Mouse (Mus musculus) intestine, embryonic 14.5 days (tissue): ENCODE measurements around the gene Mrpl43. TPM values are rescaled to one million over a fixed set of nuclear protein-coding genes. Genes with fewer than 3 reads are reported as not detected.
A peak's percentile ranks its signal among the peaks of the same experiment; 100 is the strongest.

Source experiments
- ATAC-seq: fragments of 200-750 bp; cut with Nextera tagmentation; replicated peaks from 2 replicates; pipeline ENCODE4 v1.8.0; 2017; ENCODE audit warnings: low read depth, moderate number of reproducible peaks, moderate TSS enrichment, moderate library complexity; ENCODE audit not compliant: low FRiP score, low TSS enrichment
- DNase-seq: peaks from one replicate; pipeline ENCODE4 v3.0.0-alpha.2; 2018; ENCODE audit warnings: low spot score
- H3K27ac ChIP-seq: fragments of 300-500 bp; sonication (generic); 2 replicates; pipeline ENCODE4 v1.5.1; 2014; ENCODE audit warnings: low read depth, mild to moderate bottlenecking, control low read depth
- H3K27me3 ChIP-seq: fragments of 300-500 bp; sonication (generic); replicated peaks from 2 replicates; pipeline ENCODE4 v1.6.1; 2014; ENCODE audit warnings: low read length, control low read depth; ENCODE audit not compliant: control insufficient read depth, insufficient read depth
- H3K36me3 ChIP-seq: fragments of 300-500 bp; sonication (generic); 2 replicates; pipeline ENCODE4 v1.6.1; 2014; ENCODE audit warnings: low read length, control low read depth; ENCODE audit not compliant: control insufficient read depth, insufficient read depth
- H3K4me1 ChIP-seq: fragments of 300-500 bp; sonication (generic); replicated peaks from 2 replicates; pipeline ENCODE4 v1.6.1; 2014; ENCODE audit warnings: low read length, control low read depth, mixed read lengths; ENCODE audit not compliant: control insufficient read depth, insufficient read depth
- H3K4me2 ChIP-seq: fragments of 300-500 bp; sonication (generic); 2 replicates; pipeline ENCODE4 v1.6.1; 2014; ENCODE audit warnings: low read length
- H3K4me3 ChIP-seq: fragments of 300-500 bp; sonication (generic); 2 replicates; pipeline ENCODE4 v1.5.1; 2014; ENCODE audit warnings: low read depth, low read length, control low read depth, mixed read lengths
- H3K9ac ChIP-seq: fragments of 300-500 bp; sonication (generic); 2 replicates; pipeline ENCODE4 v1.6.1; 2014; ENCODE audit warnings: mild to moderate bottlenecking, low read length
- H3K9me3 ChIP-seq: fragments of 300-500 bp; sonication (generic); 2 replicates; pipeline ENCODE4 v1.6.1; 2016; ENCODE audit warnings: low read length, control low read depth; ENCODE audit not compliant: control insufficient read depth
- WGBS: fragments of 180-500 bp; shearing (Covaris S2); extraction: QIAGEN DNeasy Blood & Tissue Kit; methylation state at CpG from one replicate; pipeline ENCODE4 v1.1.7; 2014; 5-methylcytosine and 5-hydroxymethylcytosine counted together
- polyA plus RNA-seq: library from polyadenylated mRNA; unstranded; fragments of >200 nt; fragmentation: Nextera tagmentation; extraction: Ambion mirVana; gene quantifications from 2 replicates; pipeline ENCODE4 v1.2.1, GENCODE M21; 2014

Gene Mrpl43
- polyA plus RNA-seq, 1 experiment from 2014 or later: 70.3 TPM

DNA sequence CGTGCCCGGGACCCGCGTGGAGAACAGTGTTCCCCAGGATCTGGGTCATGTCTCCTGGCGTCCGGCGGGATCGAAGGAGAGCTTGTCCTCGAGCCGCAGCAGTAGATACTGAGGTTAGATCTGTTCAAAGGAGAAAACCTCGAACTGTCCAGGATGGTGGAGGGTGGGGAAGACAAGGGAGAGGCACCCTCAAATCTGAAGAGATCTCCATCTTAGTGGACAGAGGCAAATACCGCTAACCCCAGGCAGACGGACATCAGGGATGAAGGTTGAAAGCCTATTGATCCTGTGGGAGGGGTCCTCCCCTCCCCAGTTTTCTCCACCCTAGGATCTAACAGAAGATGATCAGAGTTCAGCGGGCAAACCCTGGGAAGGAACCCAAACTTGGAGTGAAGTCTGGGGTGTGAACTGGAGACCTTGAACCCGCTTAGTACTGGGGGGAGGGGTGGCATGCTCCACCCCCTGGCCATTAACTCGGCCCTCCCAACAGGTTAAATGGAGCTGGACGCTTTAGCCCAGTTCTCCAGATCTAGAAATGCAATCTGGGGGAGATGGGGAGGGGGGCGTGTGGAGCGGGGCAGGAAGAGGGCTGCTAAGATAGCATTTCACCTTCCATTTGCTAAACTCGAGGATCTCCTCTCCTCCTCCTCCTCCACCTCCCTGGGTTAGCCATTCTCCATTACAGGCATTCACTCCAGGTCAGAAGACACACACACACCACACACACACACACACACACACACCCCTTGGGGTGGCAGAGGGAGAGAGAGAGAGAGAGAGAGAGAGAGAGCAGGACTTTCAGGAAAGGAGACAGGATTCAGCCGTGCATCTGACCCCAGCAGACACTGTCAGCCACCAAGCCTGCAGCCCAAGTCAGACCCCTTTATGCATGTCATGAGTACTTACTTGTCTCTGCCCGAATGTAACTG lies 16.4 kb downstream of the Mrpl43 start:
- Histone ChIP-seq H3K4me1 (peaks cover 16% of the 10 kb centered on the region), H3K9me3 (no peaks in the 10 kb centered on the region), H3K9ac (peak overlapping the region; percentile 74), H3K27ac (peak overlapping the region; percentile 67), H3K4me2 (peak overlapping the region; percentile 98), H3K4me3 (peak overlapping the region; percentile 68), H3K27me3 (no peaks in the 10 kb centered on the region), H3K36me3 (peaks cover 16% of the 10 kb centered on the region; the same call in 1 of the 2 replicates)
- WGBS: 5% methylated on average over 22 of the region's 22 CpGs
- DNase-seq (peak; percentile 65), ATAC-seq (no peak)

DNA sequence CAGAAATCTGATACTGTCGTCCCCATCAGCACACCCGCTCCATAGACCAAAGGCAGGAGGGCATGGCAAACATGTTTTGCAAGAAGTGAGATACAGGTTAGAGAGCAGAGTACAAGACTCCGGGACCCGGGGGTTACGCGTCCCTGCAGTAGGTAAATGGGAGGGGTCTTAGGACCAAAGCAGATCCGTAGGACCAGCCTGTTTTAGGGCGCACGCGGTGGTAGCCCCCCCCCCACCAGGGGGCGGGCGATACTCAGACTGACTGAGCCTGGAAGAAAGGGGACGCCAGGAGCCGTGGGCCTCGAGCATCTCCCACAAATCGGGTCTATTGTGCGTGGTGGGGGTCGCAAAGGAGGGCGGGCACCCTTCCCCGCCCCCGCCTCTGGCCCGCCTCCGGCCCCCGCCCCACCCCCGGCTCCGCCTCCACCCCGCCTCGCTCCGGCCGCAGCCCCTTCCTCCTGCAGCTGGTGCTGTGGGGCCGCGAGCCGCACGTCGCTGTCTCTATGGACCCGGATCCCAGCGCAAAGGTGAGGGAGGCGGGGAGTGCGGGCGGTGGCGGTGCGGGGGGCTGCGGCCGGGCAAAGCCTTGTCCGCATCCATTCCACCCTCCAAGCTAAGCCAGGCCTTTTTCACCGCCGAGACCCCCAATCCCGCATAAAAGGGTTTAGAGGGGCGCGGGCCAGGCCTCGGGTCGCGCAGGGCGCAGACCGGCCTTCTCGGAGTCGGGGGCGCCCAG lies 17.2 kb downstream of the Mrpl43 start, which contains the start of gene Sema4g:
Gene Sema4g, plus strand, starts transcription at position 271 of the 736 bp plus-strand sequence.
- DNase-seq: peak; percentile 85
- no peaks in the 10 kb centered on the region for H3K27me3 ChIP-seq
- H3K4me1 ChIP-seq: peaks cover 16% of the 10 kb centered on the region
- peak within 1 kb of the TSS; percentile 98 for H3K4me2 ChIP-seq
- peaks cover 11% of the 10 kb centered on the region; the same call in 1 of the 2 replicates for H3K36me3 ChIP-seq
- peak within 1 kb of the TSS; percentile 68 for H3K4me3 ChIP-seq
- peak; percentile 63 for ATAC-seq
- no peaks in the 10 kb centered on the region for H3K9me3 ChIP-seq
- H3K27ac ChIP-seq: peak within 1 kb of the TSS; percentile 67
- peak within 1 kb of the TSS; percentile 74 for H3K9ac ChIP-seq
- WGBS: 1% methylated on average over 50 of the region's 58 CpGs

DNA sequence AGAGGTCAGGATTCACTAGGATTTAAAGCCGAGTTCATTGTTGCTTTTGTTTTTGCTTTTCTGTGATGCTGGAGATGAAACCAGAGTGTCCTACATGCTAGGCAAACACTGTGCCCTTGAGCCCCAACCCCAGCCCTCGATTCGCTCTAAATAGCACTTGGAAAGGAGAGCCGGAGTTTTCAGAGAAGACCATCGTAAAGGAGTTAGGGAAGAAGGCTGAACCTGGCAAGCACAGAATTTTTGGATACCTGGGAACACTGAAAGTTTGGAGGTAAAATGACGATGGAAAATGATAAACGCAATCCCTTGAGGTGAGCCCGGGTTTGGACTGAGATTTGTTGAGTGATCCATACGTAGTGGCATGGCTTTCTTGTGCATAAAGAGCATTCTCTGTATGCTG lies 17.9 kb downstream of the Mrpl43 start:
- peaks cover 15% of the 10 kb centered on the region; the same call in 1 of the 2 replicates for H3K36me3 ChIP-seq
- peaks cover 16% of the 10 kb centered on the region for H3K4me1 ChIP-seq
- no peaks in the 10 kb centered on the region for H3K9me3 ChIP-seq
- ATAC-seq (no peak), DNase-seq (peak; percentile 61)
- H3K27me3 ChIP-seq: no peaks in the 10 kb centered on the region
- H3K4me3 ChIP-seq: peak overlapping the region; percentile 68; the same call in 1 of the 2 replicates
- peak overlapping the region; percentile 98 for H3K4me2 ChIP-seq
- 25% methylated on average over 9 of the region's 9 CpGs for WGBS
- peak overlapping the region; percentile 74; the same call in 1 of the 2 replicates for H3K9ac ChIP-seq
- H3K27ac ChIP-seq: peak overlapping the region; percentile 67; the same call in 1 of the 2 replicates

DNA sequence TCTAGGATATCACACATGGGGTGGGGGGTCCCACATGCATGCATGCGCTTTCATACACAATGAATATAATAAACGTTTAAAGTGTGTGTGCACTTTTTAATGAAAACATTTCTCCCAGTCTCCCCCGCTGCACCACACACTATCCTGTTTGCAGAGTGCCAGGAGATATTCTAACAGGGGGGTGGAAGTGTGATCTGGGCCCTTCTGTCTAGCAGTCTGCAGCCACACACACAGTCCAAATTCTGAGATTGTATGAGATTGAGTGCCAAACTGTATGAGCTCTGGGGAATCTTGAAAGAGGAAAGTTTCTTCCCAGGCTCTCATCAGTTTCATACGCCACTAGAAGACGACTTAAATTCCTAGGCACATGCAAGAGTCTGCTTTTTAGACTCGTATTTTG lies 18.4 kb downstream of the Mrpl43 start:
- H3K36me3 ChIP-seq: peaks cover 19% of the 10 kb centered on the region; the same call in 1 of the 2 replicates
- no peak for ATAC-seq
- no peaks in the 10 kb centered on the region for H3K27me3 ChIP-seq
- H3K4me1 ChIP-seq: peaks cover 16% of the 10 kb centered on the region
- no peak overlapping the region for H3K4me3 ChIP-seq
- H3K9me3 ChIP-seq: no peaks in the 10 kb centered on the region
- WGBS: 49% methylated on average over 6 of the region's 6 CpGs
- no peak overlapping the region for H3K4me2 ChIP-seq
- H3K9ac ChIP-seq: no peak overlapping the region
- no peak for DNase-seq
- H3K27ac ChIP-seq: peak overlapping the region; percentile 67; the same call in 1 of the 2 replicates

DNA sequence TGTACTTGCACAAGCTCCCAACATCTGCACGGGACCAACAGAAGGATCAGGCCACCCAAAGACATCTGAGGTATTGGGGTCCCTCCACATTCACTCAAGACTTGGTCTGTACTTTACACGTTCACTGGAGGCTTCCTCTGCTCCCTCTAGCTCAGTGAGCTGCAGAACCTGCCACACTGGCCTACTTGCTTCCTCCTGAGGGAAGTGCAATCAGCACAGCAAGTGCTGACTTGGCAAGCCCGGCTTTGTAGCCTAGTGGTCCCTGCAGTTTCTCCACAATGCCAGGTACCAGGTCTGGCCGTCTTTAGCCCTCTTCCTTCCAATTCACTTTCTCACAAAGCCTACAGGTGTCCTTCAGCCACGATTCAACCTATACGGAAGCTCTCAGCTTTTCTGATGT lies 19.2 kb downstream of the Mrpl43 start:
- 63% methylated on average over 6 of the region's 6 CpGs for WGBS

DNA sequence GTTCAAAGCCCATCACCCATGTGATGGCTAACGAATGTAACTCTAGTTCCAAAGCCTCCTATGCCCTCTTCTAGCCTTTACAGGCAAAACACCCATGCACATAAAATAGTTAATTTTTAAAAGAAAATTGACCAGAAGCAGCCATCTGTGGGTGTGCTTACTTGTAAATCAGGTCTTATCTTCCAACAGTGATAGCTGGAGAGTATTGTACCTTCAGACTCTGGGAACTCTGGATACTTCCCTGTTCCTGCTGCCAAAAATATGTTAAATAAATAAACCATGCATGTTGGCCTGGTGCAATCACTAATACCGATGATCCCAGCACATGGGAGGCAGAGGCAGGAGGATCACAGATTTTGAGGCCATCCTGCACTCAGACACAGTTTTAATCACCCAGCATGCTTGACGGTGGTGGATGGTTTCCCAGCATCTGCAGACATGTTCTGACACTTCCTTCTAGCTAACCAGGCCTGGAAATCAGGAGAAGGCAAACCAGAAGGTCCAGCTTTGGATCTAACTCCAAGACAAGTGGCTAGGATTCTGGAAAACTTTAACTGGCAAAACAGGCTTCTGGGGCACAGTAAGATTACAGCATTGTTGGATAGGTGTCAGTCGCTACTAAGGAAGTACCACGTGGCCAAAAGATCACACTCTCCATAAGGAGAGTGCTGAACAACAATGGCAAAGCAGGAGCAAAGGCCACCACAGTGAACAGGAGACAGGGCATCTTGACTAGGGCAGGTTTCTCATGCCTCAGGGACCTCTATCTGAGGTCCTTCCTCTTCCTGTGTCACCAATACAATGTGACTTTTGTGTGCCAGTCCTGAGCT lies 20.9 kb downstream of the Mrpl43 start:
- H3K9ac ChIP-seq: no peak overlapping the region
- H3K4me2 ChIP-seq: no peak overlapping the region
- H3K36me3 ChIP-seq: peaks cover 36% of the 10 kb centered on the region
- no peaks in the 10 kb centered on the region for H3K27me3 ChIP-seq
- H3K4me1 ChIP-seq: peaks cover 14% of the 10 kb centered on the region
- H3K4me3 ChIP-seq: no peak overlapping the region
- 43% methylated on average over 5 of the region's 5 CpGs for WGBS
- no peak for ATAC-seq
- DNase-seq: no peak
- no peaks in the 10 kb centered on the region for H3K9me3 ChIP-seq
- peak overlapping the region; percentile 36 for H3K27ac ChIP-seq

More for the DNA sequence above, 19.2 kb downstream of the Mrpl43 start:
- Histone ChIP-seq H3K9ac (no peak overlapping the region), H3K9me3 (no peaks in the 10 kb centered on the region), H3K4me1 (peaks cover 16% of the 10 kb centered on the region), H3K27me3 (no peaks in the 10 kb centered on the region), H3K27ac (no peak overlapping the region), H3K4me3 (no peak overlapping the region), H3K4me2 (no peak overlapping the region), H3K36me3 (peaks cover 19% of the 10 kb centered on the region)
- no peak for ATAC-seq
- no peak for DNase-seq

DNA sequence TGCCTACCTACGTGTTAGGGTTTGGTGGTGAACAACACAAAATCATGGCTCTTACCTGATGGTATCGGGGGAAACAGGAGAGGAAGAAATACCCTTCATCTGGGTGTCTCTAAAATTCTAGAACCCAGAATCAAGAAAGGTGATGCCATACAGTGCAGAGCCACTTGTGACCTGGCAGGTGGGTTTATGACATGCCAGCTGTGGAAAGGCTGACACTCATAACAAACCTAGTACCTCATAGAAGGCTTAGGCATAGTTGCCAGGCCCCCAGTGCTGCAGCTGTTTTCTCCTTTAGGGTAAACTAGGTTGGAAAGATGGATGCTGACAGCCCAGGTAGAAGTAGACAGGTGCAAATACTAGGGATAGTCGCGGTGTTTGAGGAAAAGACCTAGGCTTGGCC lies 21.8 kb downstream of the Mrpl43 start:
- peaks cover 7% of the 10 kb centered on the region; the same call in 1 of the 2 replicates for H3K4me1 ChIP-seq
- H3K27ac ChIP-seq: no peak overlapping the region
- no peak overlapping the region for H3K9ac ChIP-seq
- H3K4me2 ChIP-seq: no peak overlapping the region
- H3K36me3 ChIP-seq: peaks cover 44% of the 10 kb centered on the region
- DNase-seq (no peak), ATAC-seq (no peak)
- H3K4me3 ChIP-seq: no peak overlapping the region
- no peaks in the 10 kb centered on the region for H3K27me3 ChIP-seq
- H3K9me3 ChIP-seq: no peaks in the 10 kb centered on the region
- 89% methylated on average over 4 of the region's 4 CpGs for WGBS

DNA sequence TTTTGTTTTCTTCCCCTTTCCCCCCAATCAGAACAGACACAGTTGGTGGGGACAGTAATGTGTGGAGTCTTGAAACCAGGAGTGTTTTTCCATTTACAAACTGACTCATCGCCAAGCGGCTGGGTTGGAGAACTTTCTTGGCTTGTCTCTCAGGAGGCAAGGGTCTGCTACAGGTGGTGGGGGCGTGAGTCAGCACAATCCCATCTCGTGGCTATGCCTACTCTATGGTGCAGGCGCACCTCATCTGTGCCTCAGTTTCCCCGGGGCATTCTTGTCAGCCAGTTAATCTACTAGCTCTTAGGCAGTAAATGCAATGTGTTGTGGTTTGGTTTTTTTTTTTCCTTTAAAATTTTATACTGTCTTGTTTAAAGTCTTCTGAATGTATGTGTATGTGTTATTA lies 22.9 kb downstream of the Mrpl43 start:
- 88% methylated on average over 6 of the region's 6 CpGs for WGBS
- Histone ChIP-seq H3K36me3 (peaks cover 55% of the 10 kb centered on the region), H3K4me2 (no peak overlapping the region), H3K9ac (no peak overlapping the region), H3K9me3 (no peaks in the 10 kb centered on the region), H3K4me3 (no peak overlapping the region), H3K27ac (peak overlapping the region; percentile 40; the same call in 1 of the 2 replicates), H3K27me3 (no peaks in the 10 kb centered on the region), H3K4me1 (peaks cover 3% of the 10 kb centered on the region; the same call in 1 of the 2 replicates)
- DNase-seq (no peak), ATAC-seq (no peak)
